Mouse (Mus musculus) testis, adult 2 months (tissue): ENCODE measurements around the gene Prkag2. TPM values are rescaled to one million over a fixed set of nuclear protein-coding genes. Genes with fewer than 3 reads are reported as not detected.

Experiments used
- H3K27ac ChIP-seq: fragments of 200-500 bp; 2 replicates; pipeline ENCODE4 v1.5.1; 2012; ENCODE audit warnings: low read depth, low read length; ENCODE audit not compliant: control insufficient read depth, insufficient read depth
- H3K27me3 ChIP-seq: fragments of 200-500 bp; 2 replicates; pipeline ENCODE4 v1.6.1; 2012; ENCODE audit warnings: mild to moderate bottlenecking, low read length, moderate library complexity; ENCODE audit not compliant: control insufficient read depth, insufficient read depth
- H3K36me3 ChIP-seq: fragments of 200-500 bp; 2 replicates; pipeline ENCODE4 v1.6.1; 2012; ENCODE audit warnings: mild to moderate bottlenecking, low read length; ENCODE audit not compliant: control insufficient read depth, insufficient read depth
- H3K4me1 ChIP-seq: fragments of 200-500 bp; 2 replicates; pipeline ENCODE4 v1.6.1; 2012; ENCODE audit warnings: low read length; ENCODE audit not compliant: control insufficient read depth, insufficient read depth
- H3K4me3 ChIP-seq: fragments of 200-500 bp; 2 replicates; pipeline ENCODE4 v1.5.1; 2012; ENCODE audit warnings: low read depth, mild to moderate bottlenecking, low read length, moderate library complexity, mixed read lengths; ENCODE audit not compliant: control insufficient read depth
- CTCF ChIP-seq: fragments of 200-500 bp; IDR thresholded peaks from 2 replicates; pipeline ENCODE4 v1.5.1; 2012; ENCODE audit warnings: low read depth, mild to moderate bottlenecking, inconsistent platforms, low read length, moderate library complexity; ENCODE audit not compliant: control insufficient read depth, insufficient read depth, insufficient replicate concordance
- POLR2A ChIP-seq: fragments of 200-500 bp; IDR thresholded peaks from 2 replicates; pipeline ENCODE4 v1.6.1; 2012; ENCODE audit warnings: low read depth, mild to moderate bottlenecking, inconsistent platforms, low read length, moderate library complexity; ENCODE audit not compliant: control insufficient read depth
- polyA plus RNA-seq: library from polyadenylated mRNA; depleted of rRNA; stranded (reverse); fragments of >200 nt; gene quantifications from 2 replicates; pipeline ENCODE4 v1.2.3, GENCODE M21; 2012

Prkag2 gene
- polyA plus RNA-seq, 1 experiment = 149 TPM

GRCm38 (mm10) chr5:25115997-25116396 lies 15.6 kb upstream of the Prkag2 start:
- H3K4me1 ChIP-seq = no peaks in the 10 kb centered on the region
- H3K27me3 ChIP-seq = no peaks in the 10 kb centered on the region
- no peak overlapping the region for H3K27ac ChIP-seq
- TF ChIP-seq POLR2A = no peak
- no peak for TF ChIP-seq CTCF
- H3K4me3 ChIP-seq = peak overlapping the region; percentile 22
- no peaks in the 10 kb centered on the region for H3K36me3 ChIP-seq

GRCm38 (mm10) chr5:25115216-25115615 lies 14.8 kb upstream of the Prkag2 start:
- TF ChIP-seq POLR2A = no peak
- TF ChIP-seq CTCF = no peak
- no peak overlapping the region for H3K4me3 ChIP-seq

GRCm38 (mm10) chr5:25114110-25114509 lies 13.7 kb upstream of the Prkag2 start:
- H3K4me3 ChIP-seq = no peak overlapping the region
- no peaks in the 10 kb centered on the region for H3K27me3 ChIP-seq
- H3K4me1 ChIP-seq = no peaks in the 10 kb centered on the region
- no peak overlapping the region for H3K27ac ChIP-seq
- TF ChIP-seq CTCF = no peak
- no peak for TF ChIP-seq POLR2A
- H3K36me3 ChIP-seq = no peaks in the 10 kb centered on the region

More at GRCm38 (mm10) chr5:25115216-25115615, 14.8 kb upstream of the Prkag2 start:
- Histone ChIP-seq H3K4me1 (no peaks in the 10 kb centered on the region), H3K27ac (no peak overlapping the region), H3K27me3 (no peaks in the 10 kb centered on the region), H3K36me3 (no peaks in the 10 kb centered on the region)

GRCm38 (mm10) chr5:25110314-25110713 lies 9.9 kb upstream of the Prkag2 start:
- TF ChIP-seq POLR2A (no peak), CTCF (no peak)
- Histone ChIP-seq H3K27ac (no peak overlapping the region), H3K36me3 (no peaks in the 10 kb centered on the region), H3K4me1 (no peaks in the 10 kb centered on the region; the same call in 1 of the 2 replicates), H3K27me3 (no peaks in the 10 kb centered on the region), H3K4me3 (no peak overlapping the region)

GRCm38 (mm10) chr5:25105748-25106147 lies 5.3 kb upstream of the Prkag2 start:
- no peak overlapping the region for H3K27ac ChIP-seq
- H3K4me1 ChIP-seq = peaks cover 7% of the 10 kb centered on the region
- no peaks in the 10 kb centered on the region for H3K36me3 ChIP-seq
- no peaks in the 10 kb centered on the region for H3K27me3 ChIP-seq
- H3K4me3 ChIP-seq = no peak overlapping the region
- TF ChIP-seq CTCF (no peak), POLR2A (no peak)

GRCm38 (mm10) chr5:25101126-25101523 lies 683 bp upstream of the Prkag2 start:
- Histone ChIP-seq H3K36me3 (no peaks in the 10 kb centered on the region), H3K4me3 (peak overlapping the region; percentile 78), H3K4me1 (peaks cover 17% of the 10 kb centered on the region), H3K27me3 (no peaks in the 10 kb centered on the region), H3K27ac (peak overlapping the region; percentile 45)
- TF ChIP-seq POLR2A (no peak), CTCF (no peak)

GRCm38 (mm10) chr5:25100157-25100515 lies 306 bp downstream of the Prkag2 start:
- peak overlapping the region; percentile 73 for H3K27ac ChIP-seq
- no peaks in the 10 kb centered on the region for H3K36me3 ChIP-seq
- TF ChIP-seq POLR2A (no peak), CTCF (no peak)
- peaks cover 17% of the 10 kb centered on the region for H3K4me1 ChIP-seq
- peak overlapping the region; percentile 78 for H3K4me3 ChIP-seq
- no peaks in the 10 kb centered on the region for H3K27me3 ChIP-seq

- Histone ChIP-seq H3K4me3 (peak overlapping the region; percentile 78), H3K27me3 (no peaks in the 10 kb centered on the region), H3K4me1 (peaks cover 17% of the 10 kb centered on the region), H3K36me3 (no peaks in the 10 kb centered on the region; the same call in 1 of the 2 replicates), H3K27ac (peak overlapping the region; percentile 62; the same call in 1 of the 2 replicates)
- TF ChIP-seq CTCF = no peak
- TF ChIP-seq POLR2A = no peak
Observed at GRCm38 (mm10) chr5:25099367-25100156, 880 bp downstream of the Prkag2 start.
